Mouse (Mus musculus): ENCODE results near the gene Zxdc.

DNA sequence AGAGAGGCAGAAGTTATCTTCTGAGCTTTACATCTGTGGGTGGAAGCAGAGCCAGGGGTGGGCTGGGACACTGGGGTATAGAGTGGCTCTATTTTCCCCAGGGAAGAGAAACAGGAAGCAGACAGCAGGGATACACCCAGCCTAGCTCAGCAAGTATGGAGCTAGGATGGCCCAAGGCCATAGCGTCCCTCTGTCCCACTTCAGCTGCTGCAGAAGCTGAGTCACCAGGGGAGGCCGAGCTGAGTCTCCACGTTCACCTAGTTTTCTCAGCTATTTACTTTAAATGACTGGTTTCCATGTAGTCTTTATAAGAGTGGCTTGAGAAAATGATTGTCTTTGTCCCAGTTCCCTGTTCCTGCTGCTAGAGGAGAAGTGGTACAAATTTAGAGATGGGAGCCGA lies 20.8 kb upstream of the Zxdc start:
- TF ChIP-seq CTCF (IDR thresholded peaks at IDR 0.05; ENCODE audit: extremely low read depth, insufficient read depth, low read length) (no peak), POLR2A (IDR thresholded peaks at IDR 0.05; ENCODE audit: extremely low read depth, insufficient read depth, low read length) (no peak)

All from cortical plate, adult 2 months (tissue).